10 mouse cellular contexts compared by ENCODE assay signal in genomic region chr2:152330858-152331423, GRCm38 (mm10). TPM values are rescaled to one million over a fixed set of nuclear protein-coding genes. Genes with fewer than 3 reads are reported as not detected.
DNase-seq lines count a peak whose midpoint lies in the region; ATAC-seq and TF ChIP-seq lines count a peak whose summit lies in the region.
"Had no signal": no experiment of that assay in that cellular context is flagged by ENCODE, and none has a peak within 500 bp of the region (broad histone marks: within the 10 kb centered on the region; RNA-seq: fewer than 3 reads in every experiment).

No protein-coding gene starts in this region.

- peak overlapping the region; percentile 90 for H3K9ac ChIP-seq in limb, embryonic 13.5 days

- no peak for TF ChIP-seq CTCF in small intestine, adult 2 months (IDR thresholded peaks at IDR 0.05; ENCODE audit: extremely low read depth, insufficient read length, insufficient replicate concordance, low read depth, low read length)

- DNase-seq in spleen, postnatal 10 days (ENCODE audit: low spot score in 2 of 2) = peak; percentile 24 to 54
- DNase-seq in spleen, adult 18-20 months = no peak
- no peak for DNase-seq in thymus, postnatal 36 days
- no peak for DNase-seq in cerebellum, postnatal 14 days
- no peak for DNase-seq in right cerebral cortex, postnatal 25 days
- DNase-seq: right cerebral cortex, postnatal 14 days had no signal

- no peaks in the 10 kb centered on the region for H3K9me3 ChIP-seq in limb, embryonic 13.5 days

- H3K36me3 ChIP-seq in limb, embryonic 13.5 days = peaks cover 41% of the 10 kb centered on the region
- H3K36me3 ChIP-seq in small intestine, adult 2 months (ENCODE audit: control insufficient read depth, insufficient read depth, low read length) = peaks cover 20% of the 10 kb centered on the region

- H3K27me3 ChIP-seq in limb, embryonic 13.5 days = peaks cover 3% of the 10 kb centered on the region; the same call in 1 of the 2 replicates
- no peaks in the 10 kb centered on the region for H3K27me3 ChIP-seq in small intestine, adult 2 months (ENCODE audit: control insufficient read depth, insufficient read depth, low read length)

- no peak for TF ChIP-seq POLR2A in small intestine, adult 2 months (IDR thresholded peaks at IDR 0.05; ENCODE audit: low read depth, low read length)

- peak overlapping the region; percentile 90 for H3K4me3 ChIP-seq in limb, embryonic 13.5 days
- peak overlapping the region; percentile 30 for H3K4me3 ChIP-seq in small intestine, adult 2 months (ENCODE audit: low read depth, low read length)

- peak overlapping the region; percentile 86 for H3K4me2 ChIP-seq in limb, embryonic 13.5 days (replicated peaks)

- WGBS in limb, embryonic 13.5 days = 69% methylated on average over 7 of the region's 7 CpGs
- 23% methylated on average over 7 of the region's 7 CpGs for WGBS in small intestine, adult 2 months

- peaks cover 20% of the 10 kb centered on the region for H3K4me1 ChIP-seq in limb, embryonic 13.5 days
- peaks cover 14% of the 10 kb centered on the region for H3K4me1 ChIP-seq in small intestine, adult 2 months (ENCODE audit: control insufficient read depth, insufficient read depth, insufficient read length, low read length)

- peak; percentile 52 for ATAC-seq in erythroid progenitor cell, adult 5-6 weeks (replicated peaks; ENCODE audit: low FRiP score, poor library complexity, severe bottlenecking)
- no peak for ATAC-seq in limb, embryonic 13.5 days (ENCODE audit: low FRiP score, low read depth)

- no peak overlapping the region for H3K27ac ChIP-seq in limb, embryonic 13.5 days
- H3K27ac ChIP-seq in small intestine, adult 2 months (ENCODE audit: insufficient read depth, low read depth, low read length) = no peak overlapping the region

RNA-seq across cellular contexts. Expression of gene Rbck1, which starts 1.5 kb away (rescaled TPM):
- total RNA-seq in erythroid progenitor cell, adult 5-6 weeks (2015; ENCODE audit: low replicate concordance) = 53.0 and 64.6 TPM in 2 replicates
- 20.3 and 35.2 TPM in 2 replicates for total RNA-seq in erythroid progenitor cell, adult 5-6 weeks (2017; ENCODE audit: low replicate concordance)
- 83.3 and 86.9 TPM in 2 replicates for polyA plus RNA-seq in limb, embryonic 13.5 days (2015; fragmentation: Nextera tagmentation; extraction: Ambion mirVana)
- polyA plus RNA-seq in small intestine, adult 2 months (2012; rRNA removed) = 185 and 340 TPM in 2 replicates

RNA-seq across cellular contexts. Expression of gene Trib3, which starts 12.9 kb away (rescaled TPM):
- not detected in 2 replicates for total RNA-seq in erythroid progenitor cell, adult 5-6 weeks (2015; ENCODE audit: low replicate concordance)
- 3.1 TPM in 1 of 2 replicates, not detected in the other for total RNA-seq in erythroid progenitor cell, adult 5-6 weeks (2017; ENCODE audit: low replicate concordance)
- polyA plus RNA-seq in limb, embryonic 13.5 days (2015; fragmentation: Nextera tagmentation; extraction: Ambion mirVana) = 1.5 and 2.2 TPM in 2 replicates
- polyA plus RNA-seq in small intestine, adult 2 months (2012; rRNA removed) = 5.1 and 23.5 TPM in 2 replicates
- total RNA-seq: common myeloid progenitor, adult 5-6 weeks had no signal

RNA-seq across cellular contexts. Expression of gene Tbc1d20, which starts 37.3 kb away (rescaled TPM):
- 9.0 and 15.5 TPM in 2 replicates for total RNA-seq in erythroid progenitor cell, adult 5-6 weeks (2015; ENCODE audit: low replicate concordance)
- 7.4 and 14.3 TPM in 2 replicates for total RNA-seq in erythroid progenitor cell, adult 5-6 weeks (2017; ENCODE audit: low replicate concordance)
- 47.1 and 47.7 TPM in 2 replicates for polyA plus RNA-seq in limb, embryonic 13.5 days (2015; fragmentation: Nextera tagmentation; extraction: Ambion mirVana)
- polyA plus RNA-seq in small intestine, adult 2 months (2012; rRNA removed) = 23.4 and 49.6 TPM in 2 replicates

RNA-seq across cellular contexts. Expression of gene Nrsn2, which starts 45.5 kb away (rescaled TPM):
- not detected in 2 replicates for total RNA-seq in erythroid progenitor cell, adult 5-6 weeks (2015; ENCODE audit: low replicate concordance)
- total RNA-seq in erythroid progenitor cell, adult 5-6 weeks (2017; ENCODE audit: low replicate concordance) = not detected in 2 replicates
- polyA plus RNA-seq in limb, embryonic 13.5 days (2015; fragmentation: Nextera tagmentation; extraction: Ambion mirVana) = 4.4 and 4.6 TPM in 2 replicates
- polyA plus RNA-seq in small intestine, adult 2 months (2012; rRNA removed) = 0.36 and 0.51 TPM in 2 replicates
- total RNA-seq: common myeloid progenitor, adult 5-6 weeks had no signal

Comparison
In these comparisons a context has a peak if more than half of its experiments do, and no peak if none do; other contexts are left out.
1. DNase-seq: peak in spleen, postnatal 10 days (2 of 2); none in spleen, adult 18-20 months (0 of 2), thymus, postnatal 36 days (0 of 2), cerebellum, postnatal 14 days (0 of 2) and right cerebral cortex, postnatal 25 days (single experiment).